Mouse (Mus musculus): ENCODE measurements at regions not wholly inside any gene's neighbourhood (a gene's known extent, or its start where the extent isn't known, plus 50 kb on each side); places are given as distances from the start of the nearest gene placed in this dataset.

GRCm38 (mm10) chr14:46013232-46013631 is 355.3 kb upstream of the Ddhd1 start:
- TF ChIP-seq POLR2A (IDR thresholded peaks at IDR 0.05; ENCODE audit: low read depth, low read length) (no peak), CTCF (conservative IDR thresholded peaks at IDR 0.05; ENCODE audit: insufficient read depth, insufficient read length, low read depth, low read length) (no peak)

Data from kidney, adult 2 months (tissue).